Mouse (Mus musculus) testis, adult 2 months (tissue): ENCODE results near the gene Dixdc1. TPM values are rescaled to one million over a fixed set of nuclear protein-coding genes. Genes with fewer than 3 reads are reported as not detected.

Experiments used
- H3K27ac ChIP-seq: fragments of 200-500 bp; 2 replicates; pipeline ENCODE4 v1.5.1; 2012; ENCODE audit warnings: low read depth, low read length; ENCODE audit not compliant: control insufficient read depth, insufficient read depth
- H3K27me3 ChIP-seq: fragments of 200-500 bp; 2 replicates; pipeline ENCODE4 v1.6.1; 2012; ENCODE audit warnings: mild to moderate bottlenecking, low read length, moderate library complexity; ENCODE audit not compliant: control insufficient read depth, insufficient read depth
- H3K36me3 ChIP-seq: fragments of 200-500 bp; 2 replicates; pipeline ENCODE4 v1.6.1; 2012; ENCODE audit warnings: mild to moderate bottlenecking, low read length; ENCODE audit not compliant: control insufficient read depth, insufficient read depth
- H3K4me1 ChIP-seq: fragments of 200-500 bp; 2 replicates; pipeline ENCODE4 v1.6.1; 2012; ENCODE audit warnings: low read length; ENCODE audit not compliant: control insufficient read depth, insufficient read depth
- H3K4me3 ChIP-seq: fragments of 200-500 bp; 2 replicates; pipeline ENCODE4 v1.5.1; 2012; ENCODE audit warnings: low read depth, mild to moderate bottlenecking, low read length, moderate library complexity, mixed read lengths; ENCODE audit not compliant: control insufficient read depth
- CTCF ChIP-seq: fragments of 200-500 bp; IDR thresholded peaks from 2 replicates; pipeline ENCODE4 v1.5.1; 2012; ENCODE audit warnings: low read depth, mild to moderate bottlenecking, inconsistent platforms, low read length, moderate library complexity; ENCODE audit not compliant: control insufficient read depth, insufficient read depth, insufficient replicate concordance
- POLR2A ChIP-seq: fragments of 200-500 bp; IDR thresholded peaks from 2 replicates; pipeline ENCODE4 v1.6.1; 2012; ENCODE audit warnings: low read depth, mild to moderate bottlenecking, inconsistent platforms, low read length, moderate library complexity; ENCODE audit not compliant: control insufficient read depth
- polyA plus RNA-seq: library from polyadenylated mRNA; depleted of rRNA; stranded (reverse); fragments of >200 nt; gene quantifications from 2 replicates; pipeline ENCODE4 v1.2.3, GENCODE M21; 2012

The Dixdc1 gene
- polyA plus RNA-seq, 1 experiment = 14.1 TPM

DNA sequence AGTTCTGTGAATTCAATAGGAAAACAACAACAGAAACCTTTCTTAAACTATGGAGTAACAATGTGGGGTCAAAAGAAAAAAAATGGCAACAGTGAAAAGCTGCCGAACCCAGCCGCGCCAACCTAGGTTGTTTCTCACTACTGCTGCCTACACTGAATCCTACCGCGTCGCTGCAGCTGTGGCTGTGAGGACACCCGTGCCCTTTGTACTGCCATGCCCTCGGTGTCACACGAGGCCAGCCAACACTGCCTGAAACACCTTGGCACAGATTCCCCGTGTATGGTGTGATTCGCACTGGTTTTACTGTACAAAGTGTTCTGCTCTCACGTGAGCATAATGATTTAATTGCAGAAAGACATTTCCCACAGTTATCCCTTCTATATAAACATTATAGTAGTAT lies 78.9 kb downstream of the Dixdc1 start:
- no peak overlapping the region for H3K27ac ChIP-seq

GRCm38 (mm10) chr9:50659392-50660217 lies 79.7 kb downstream of the Dixdc1 start, which contains the start of gene Dlat:
Gene Dlat, minus strand, starts transcription at chr9:50659780.
- H3K27ac ChIP-seq = peak within 1 kb of the TSS; percentile 73
- TF ChIP-seq CTCF (no peak), POLR2A (peak; percentile 88)
- no peaks in the 10 kb centered on the region for H3K27me3 ChIP-seq
- no peaks in the 10 kb centered on the region for H3K36me3 ChIP-seq
- H3K4me3 ChIP-seq = peak within 1 kb of the TSS; percentile 93
- H3K4me1 ChIP-seq = peaks cover 3% of the 10 kb centered on the region

More for the DNA sequence above, 78.9 kb downstream of the Dixdc1 start:
- TF ChIP-seq CTCF = no peak
- no peak for TF ChIP-seq POLR2A
- peaks cover 3% of the 10 kb centered on the region for H3K4me1 ChIP-seq
- no peak overlapping the region; the same call in 1 of the 2 replicates for H3K4me3 ChIP-seq
- no peaks in the 10 kb centered on the region for H3K27me3 ChIP-seq
- H3K36me3 ChIP-seq = no peaks in the 10 kb centered on the region

GRCm38 (mm10) chr9:50658941-50659388 lies 80.4 kb downstream of the Dixdc1 start:
- H3K27ac ChIP-seq = peak overlapping the region; percentile 3; the same call in 1 of the 2 replicates
- H3K36me3 ChIP-seq = no peaks in the 10 kb centered on the region
- H3K27me3 ChIP-seq = no peaks in the 10 kb centered on the region
- H3K4me1 ChIP-seq = peaks cover 3% of the 10 kb centered on the region
- TF ChIP-seq CTCF = no peak
- no peak for TF ChIP-seq POLR2A
- H3K4me3 ChIP-seq = peak overlapping the region; percentile 93

DNA sequence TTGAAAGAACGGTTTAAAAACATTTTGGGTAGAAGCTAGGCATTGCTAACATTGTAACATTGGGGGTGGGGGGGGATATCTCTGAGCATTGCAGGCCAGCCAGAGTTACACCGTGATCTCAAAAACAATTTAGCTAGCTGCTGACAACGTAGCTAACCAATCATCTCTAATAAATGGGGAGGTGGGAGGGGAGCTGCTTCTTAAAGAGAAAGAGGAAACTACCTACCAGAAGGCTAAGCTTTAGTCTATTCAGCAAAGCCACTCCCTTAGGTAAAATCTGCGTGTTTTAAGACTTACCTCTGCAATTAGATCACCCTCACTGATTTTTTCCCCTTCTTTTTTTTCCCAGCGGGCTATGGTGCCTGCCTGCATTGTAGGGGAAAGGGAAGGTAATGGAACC lies 80.9 kb downstream of the Dixdc1 start:
- H3K36me3 ChIP-seq = no peaks in the 10 kb centered on the region
- H3K4me3 ChIP-seq = peak overlapping the region; percentile 93; the same call in 1 of the 2 replicates
- peaks cover 3% of the 10 kb centered on the region for H3K4me1 ChIP-seq
- no peaks in the 10 kb centered on the region for H3K27me3 ChIP-seq
- no peak overlapping the region for H3K27ac ChIP-seq
- TF ChIP-seq CTCF (no peak), POLR2A (no peak)

DNA sequence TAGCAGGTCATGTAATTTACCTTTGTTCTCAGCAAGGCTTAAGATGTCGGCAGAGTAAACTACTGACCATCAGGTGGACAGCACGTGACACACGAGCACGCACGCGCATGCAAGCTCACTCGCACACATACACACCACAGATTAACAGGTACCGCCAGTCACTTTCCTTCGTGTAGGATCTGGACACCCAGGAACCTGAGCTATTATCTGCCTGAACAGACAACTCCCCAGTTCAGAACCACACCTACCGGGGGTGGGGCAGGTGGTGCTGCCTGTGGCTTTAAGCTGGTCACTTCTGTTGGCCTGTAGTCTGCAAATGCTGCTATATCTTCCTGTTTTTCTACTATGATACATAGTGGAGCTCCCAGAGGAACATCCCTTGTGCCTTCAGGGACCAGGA lies 88.8 kb downstream of the Dixdc1 start:
- TF ChIP-seq POLR2A (no peak), CTCF (no peak)
- no peak overlapping the region for H3K27ac ChIP-seq
- H3K27me3 ChIP-seq = no peaks in the 10 kb centered on the region
- no peak overlapping the region for H3K4me3 ChIP-seq
- H3K36me3 ChIP-seq = 0 out of 2 replicates have a peak, but pooled peaks cover 1% of the 10 kb centered on the region
- no peaks in the 10 kb centered on the region for H3K4me1 ChIP-seq

DNA sequence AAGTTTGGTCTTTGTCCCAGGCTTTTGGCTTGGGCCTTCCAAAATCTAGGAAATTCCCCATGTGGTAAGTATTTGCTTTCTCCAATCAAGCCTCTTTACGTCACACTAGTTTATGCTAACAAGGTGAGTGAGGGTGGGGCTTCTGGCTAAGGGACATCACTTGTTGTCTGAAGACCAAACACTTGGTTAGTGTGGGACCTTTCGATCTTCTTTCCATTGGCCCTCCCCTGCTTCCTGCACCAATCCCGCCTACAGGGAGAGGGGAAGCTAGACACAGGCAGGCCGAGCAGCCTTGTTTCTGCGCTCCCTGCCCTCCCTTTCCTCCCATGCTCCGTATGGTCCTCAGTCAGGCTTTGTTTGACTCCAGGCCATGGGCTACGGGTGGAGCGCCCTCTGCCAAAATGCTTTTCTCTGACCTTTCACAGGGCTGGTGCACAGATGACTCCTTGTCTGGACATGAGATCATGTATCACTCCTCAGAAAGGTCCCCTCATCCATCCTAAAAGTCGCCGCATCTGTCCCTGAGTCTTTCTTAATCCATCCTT lies 92.4 kb downstream of the Dixdc1 start:
- Histone ChIP-seq H3K27ac (no peak overlapping the region), H3K4me3 (no peak overlapping the region), H3K27me3 (no peaks in the 10 kb centered on the region), H3K36me3 (peaks cover 6% of the 10 kb centered on the region), H3K4me1 (no peaks in the 10 kb centered on the region)
- TF ChIP-seq POLR2A (no peak), CTCF (no peak)

GRCm38 (mm10) chr9:50634270-50634669 lies 105.0 kb downstream of the Dixdc1 start:
- Histone ChIP-seq H3K27ac (no peak overlapping the region), H3K27me3 (no peaks in the 10 kb centered on the region), H3K36me3 (no peaks in the 10 kb centered on the region; the same call in 1 of the 2 replicates), H3K4me3 (no peak overlapping the region), H3K4me1 (no peaks in the 10 kb centered on the region)
- no peak for TF ChIP-seq CTCF
- TF ChIP-seq POLR2A = no peak
